Mouse (Mus musculus) thymus, adult 2 months (tissue): ENCODE measurements around the gene Ddb2. TPM values are rescaled to one million over a fixed set of nuclear protein-coding genes. Genes with fewer than 3 reads are reported as not detected.
"Not testable (repeated sequence)": the region's sequence is repeated elsewhere in the genome, so short reads cannot be mapped to it uniquely, and the experiment has no call there.

Source experiments
- DNase-seq: peaks from one replicate; pipeline ENCODE4 v3.0.0; 2021
- H3K27ac ChIP-seq: fragments of 200-500 bp; 2 replicates; pipeline ENCODE4 v1.5.1; 2012; ENCODE audit warnings: low read length, control low read depth; ENCODE audit not compliant: control insufficient read depth, insufficient read depth
- H3K27me3 ChIP-seq: fragments of 200-500 bp; 2 replicates; pipeline ENCODE4 v1.6.1; 2012; ENCODE audit warnings: mild to moderate bottlenecking, low read length, moderate library complexity, mixed read lengths; ENCODE audit not compliant: control insufficient read depth, insufficient read depth
- H3K36me3 ChIP-seq: fragments of 200-500 bp; 2 replicates; pipeline ENCODE4 v1.6.1; 2012; ENCODE audit warnings: mild to moderate bottlenecking, low read length, moderate library complexity; ENCODE audit not compliant: control insufficient read depth, insufficient read depth
- H3K4me1 ChIP-seq: fragments of 200-500 bp; replicated peaks from 2 replicates; pipeline ENCODE4 v1.6.1; 2012; ENCODE audit warnings: low read length; ENCODE audit not compliant: control insufficient read depth, insufficient read depth
- H3K4me3 ChIP-seq: fragments of 200-500 bp; 2 replicates; pipeline ENCODE4 v1.5.1; 2012; ENCODE audit warnings: mild to moderate bottlenecking, low read length, control low read depth, moderate library complexity; ENCODE audit not compliant: control insufficient read depth, insufficient read depth
- CTCF ChIP-seq: fragments of 200-500 bp; IDR thresholded peaks from 2 replicates; pipeline ENCODE4 v1.5.1; 2012; ENCODE audit warnings: mild to moderate bottlenecking, control low read depth, low read length, moderate library complexity, borderline replicate concordance; ENCODE audit not compliant: control insufficient read depth, poor library complexity, insufficient read depth; ENCODE audit errors: extremely low read depth
- POLR2A ChIP-seq: fragments of 200-500 bp; IDR thresholded peaks from 2 replicates; pipeline ENCODE4 v1.6.1; 2012; ENCODE audit warnings: mild to moderate bottlenecking, low read length, control low read depth, moderate library complexity; ENCODE audit not compliant: control insufficient read depth, poor library complexity, insufficient read depth; ENCODE audit errors: extremely low read depth
- WGBS: fragments of 180-500 bp; shearing (Covaris S2); methylation state at CpG from one replicate; pipeline ENCODE4 v1.1.7; 2018; 5-methylcytosine and 5-hydroxymethylcytosine counted together
- polyA plus RNA-seq: library from polyadenylated mRNA; depleted of rRNA; stranded (reverse); fragments of >200 nt; gene quantifications from 2 replicates; pipeline ENCODE4 v1.2.3, GENCODE M21; 2012

Gene Ddb2
- polyA plus RNA-seq, 1 experiment, result 65.7 TPM

- no peak overlapping the region for H3K4me3 ChIP-seq
- no peak overlapping the region for H3K27ac ChIP-seq
- H3K27me3 ChIP-seq, result no peaks in the 10 kb centered on the region
- no peak for DNase-seq
- TF ChIP-seq POLR2A (no peak), CTCF (no peak)
- WGBS, result 76% methylated on average over 3 of the region's 3 CpGs
- no peaks in the 10 kb centered on the region for H3K36me3 ChIP-seq
- peaks cover 9% of the 10 kb centered on the region for H3K4me1 ChIP-seq
These were observed 6.6 kb upstream of the Ddb2 start for GRCm38 (mm10) chr2:91243416-91243815.

GRCm38 (mm10) chr2:91242547-91242946 is 5.8 kb upstream of the Ddb2 start:
- no peaks in the 10 kb centered on the region for H3K36me3 ChIP-seq
- H3K27me3 ChIP-seq, result no peaks in the 10 kb centered on the region
- no peak overlapping the region for H3K4me3 ChIP-seq
- TF ChIP-seq CTCF, result no peak
- no peak for TF ChIP-seq POLR2A
- WGBS, result 11% methylated on average over 5 of the region's 5 CpGs
- H3K4me1 ChIP-seq, result peaks cover 9% of the 10 kb centered on the region
- DNase-seq, result no peak
- H3K27ac ChIP-seq, result no peak overlapping the region

GRCm38 (mm10) chr2:91237511-91238080 is 814 bp upstream of the Ddb2 start:
- H3K4me3 ChIP-seq, H3K36me3 ChIP-seq, DNase-seq, H3K4me1 ChIP-seq, H3K27me3 ChIP-seq: not testable (repeated sequence)
- 41% methylated on average over 4 of the region's 4 CpGs for WGBS
- H3K27ac ChIP-seq, result peak overlapping the region; percentile 87; the same call in 1 of the 2 replicates

GRCm38 (mm10) chr2:91229735-91230134 is 7.0 kb downstream of the Ddb2 start:
- Histone ChIP-seq H3K27me3 (no peaks in the 10 kb centered on the region), H3K27ac (no peak overlapping the region), H3K36me3 (peaks cover 15% of the 10 kb centered on the region; the same call in 1 of the 2 replicates), H3K4me1 (no peaks in the 10 kb centered on the region), H3K4me3 (no peak overlapping the region)
- TF ChIP-seq POLR2A (no peak), CTCF (no peak)
- DNase-seq, result no peak
- WGBS, result 87% methylated on average over 2 of the region's 2 CpGs

- Histone ChIP-seq H3K4me3 (no peak overlapping the region), H3K27me3 (no peaks in the 10 kb centered on the region), H3K27ac (no peak overlapping the region), H3K36me3 (peaks cover 6% of the 10 kb centered on the region; the same call in 1 of the 2 replicates), H3K4me1 (no peaks in the 10 kb centered on the region; the same call in 1 of the 2 replicates)
- TF ChIP-seq POLR2A (no peak), CTCF (no peak)
- no peak for DNase-seq
- WGBS, result 96% methylated on average over 2 of the region's 2 CpGs
These were observed 13.2 kb downstream of the Ddb2 start for GRCm38 (mm10) chr2:91223614-91224013.

- Histone ChIP-seq H3K27me3 (no peaks in the 10 kb centered on the region), H3K27ac (no peak overlapping the region), H3K4me3 (no peak overlapping the region), H3K36me3 (no peaks in the 10 kb centered on the region), H3K4me1 (peaks cover 11% of the 10 kb centered on the region)
- TF ChIP-seq POLR2A, result no peak
- TF ChIP-seq CTCF, result no peak
- 100% methylated on average over 3 of the region's 3 CpGs for WGBS
- no peak for DNase-seq
These were observed 16.3 kb downstream of the Ddb2 start for GRCm38 (mm10) chr2:91220501-91220900.

GRCm38 (mm10) chr2:91217032-91217431 is 19.8 kb downstream of the Ddb2 start:
- peak; percentile 76 for DNase-seq
- peaks cover 8% of the 10 kb centered on the region; the same call in 1 of the 2 replicates for H3K36me3 ChIP-seq
- H3K4me3 ChIP-seq, result no peak overlapping the region
- H3K4me1 ChIP-seq, result peaks cover 11% of the 10 kb centered on the region
- no peaks in the 10 kb centered on the region for H3K27me3 ChIP-seq
- WGBS, result 11% methylated on average over 4 of the region's 4 CpGs
- no peak for TF ChIP-seq CTCF
- TF ChIP-seq POLR2A, result no peak
- peak overlapping the region; percentile 73 for H3K27ac ChIP-seq
